Mouse (Mus musculus): ENCODE measurements around the gene Mst1r.

Gene Mst1r

GRCm38 (mm10) chr9:107910025-107910769, 3.5 kb downstream of the Mst1r start:
- DNase-seq (ENCODE audit: low read depth, low spot score) = no peak

GRCm38 (mm10) chr9:107914764-107915420, 8.2 kb downstream of the Mst1r start:
- no peak for DNase-seq (ENCODE audit: low read depth, low spot score)

- peak; percentile 78 for DNase-seq (ENCODE audit: low read depth, low spot score)
These were observed 11.4 kb downstream of the Mst1r start for GRCm38 (mm10) chr9:107917895-107918608.

- peak; percentile 61 for DNase-seq (ENCODE audit: low read depth, low spot score)
These were observed 12.2 kb downstream of the Mst1r start for GRCm38 (mm10) chr9:107918884-107919283.

GRCm38 (mm10) chr9:107919441-107919840, 12.8 kb downstream of the Mst1r start:
- DNase-seq (ENCODE audit: low read depth, low spot score) = no peak

GRCm38 (mm10) chr9:107923021-107923420, 16.3 kb downstream of the Mst1r start:
- peak; percentile 39 for DNase-seq (ENCODE audit: low read depth, low spot score)

GRCm38 (mm10) chr9:107923956-107924355, 17.3 kb downstream of the Mst1r start:
- peak; percentile 76 for DNase-seq (ENCODE audit: low read depth, low spot score)

GRCm38 (mm10) chr9:107925251-107925650, 18.6 kb downstream of the Mst1r start:
- DNase-seq (ENCODE audit: low read depth, low spot score) = no peak

GRCm38 (mm10) chr9:107926920-107927420, 20.3 kb downstream of the Mst1r start:
- peak; percentile 72 for DNase-seq (ENCODE audit: low read depth, low spot score)

- no peak for DNase-seq (ENCODE audit: low read depth, low spot score)
These were observed 21.1 kb downstream of the Mst1r start for GRCm38 (mm10) chr9:107927749-107928148.

- DNase-seq (ENCODE audit: low read depth, low spot score) = no peak
These were observed 21.5 kb downstream of the Mst1r start, which contains the start of gene Actl11 for GRCm38 (mm10) chr9:107928169-107928568. Actl11 (plus strand) TSS chr9:107928469.

GRCm38 (mm10) chr9:107932221-107932620, 25.5 kb downstream of the Mst1r start:
- DNase-seq (ENCODE audit: low read depth, low spot score) = peak; percentile 59

GRCm38 (mm10) chr9:107934146-107934545, 27.5 kb downstream of the Mst1r start:
- peak; percentile 70 for DNase-seq (ENCODE audit: low read depth, low spot score)

- DNase-seq (ENCODE audit: low read depth, low spot score) = no peak
These were observed 28.7 kb downstream of the Mst1r start, which contains the start of gene Camkv for GRCm38 (mm10) chr9:107935374-107935773. Camkv (plus strand) TSS chr9:107935674.

- DNase-seq (ENCODE audit: low read depth, low spot score) = peak; percentile 68
These were observed 29.1 kb downstream of the Mst1r start for GRCm38 (mm10) chr9:107935790-107936214.

GRCm38 (mm10) chr9:107936215-107936822, 29.6 kb downstream of the Mst1r start:
- peak; percentile 69 for DNase-seq (ENCODE audit: low read depth, low spot score)

- no peak for DNase-seq (ENCODE audit: low read depth, low spot score)
These were observed 30.2 kb downstream of the Mst1r start for GRCm38 (mm10) chr9:107936831-107937230.

- DNase-seq (ENCODE audit: low read depth, low spot score) = peak; percentile 82
These were observed 40.8 kb downstream of the Mst1r start for GRCm38 (mm10) chr9:107947241-107948194.

- DNase-seq (ENCODE audit: low read depth, low spot score) = no peak
These were observed 42.7 kb downstream of the Mst1r start for GRCm38 (mm10) chr9:107949184-107949921.

- no peak for DNase-seq (ENCODE audit: low read depth, low spot score)
These were observed 43.2 kb downstream of the Mst1r start, which contains the start of gene Traip for GRCm38 (mm10) chr9:107949922-107950235. Traip (plus strand) TSS chr9:107950136.

Data from brain, adult 2 months (tissue).